Comparison of ENCODE assay signal across 13 mouse cellular contexts in the genomic region with DNA sequence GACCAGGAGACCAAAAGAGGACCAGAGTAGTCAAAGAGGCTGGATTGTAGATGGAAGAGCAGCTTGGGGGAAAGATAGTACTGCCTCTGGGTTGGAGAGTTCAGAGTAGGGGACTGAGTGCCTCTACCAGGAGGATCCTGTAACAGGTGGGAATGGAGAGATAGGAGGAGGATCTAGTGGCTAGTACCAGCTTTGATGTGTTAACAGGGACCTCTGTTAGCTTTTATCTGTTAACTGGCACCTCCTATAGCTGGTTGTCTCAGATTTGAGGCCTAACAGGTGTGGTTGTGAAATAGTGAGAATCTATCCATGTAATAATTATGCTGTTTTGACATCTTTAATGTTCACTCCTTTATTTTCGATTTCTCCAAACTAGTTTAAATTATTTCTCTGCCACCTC. TPM values are rescaled to one million over a fixed set of nuclear protein-coding genes. Genes with fewer than 3 reads are reported as not detected.
A peak's percentile ranks its signal among the peaks of the same experiment; 100 is the strongest.
DNase-seq lines count a peak whose midpoint lies in the region; ATAC-seq and TF ChIP-seq lines count a peak whose summit lies in the region.
"Had no signal": no experiment of that assay in that cellular context is flagged by ENCODE, and none has a peak within 500 bp of the region (broad histone marks: within the 10 kb centered on the region; RNA-seq: fewer than 3 reads in every experiment).

No protein-coding gene starts in this region.

- peak overlapping the region; percentile 94; the same call in 1 of the 2 replicates for H3K27ac ChIP-seq in heart, adult 2 months
- 0 out of 2 replicates have a peak overlapping the region, but pooled peaks have one; percentile 92 for H3K27ac ChIP-seq in kidney, embryonic 14.5 days (ENCODE audit: low read depth, low read length)
- peak overlapping the region; percentile 92; the same call in 1 of the 2 replicates for H3K27ac ChIP-seq in lung, embryonic 14.5 days (ENCODE audit: low read depth)

- no peaks in the 10 kb centered on the region for H3K9me3 ChIP-seq in kidney, embryonic 14.5 days (ENCODE audit: control insufficient read depth, low read length)
- H3K9me3 ChIP-seq in lung, embryonic 14.5 days (ENCODE audit: low read depth, low read length), result no peaks in the 10 kb centered on the region
- H3K9me3 ChIP-seq: hindbrain, embryonic 10.5 days had no signal

- H3K4me2 ChIP-seq in kidney, embryonic 14.5 days (replicated peaks; ENCODE audit: low read depth, low read length), result peak overlapping the region; percentile 63; the same call in 1 of the 2 replicates
- H3K4me2 ChIP-seq in lung, embryonic 14.5 days, result peak overlapping the region; percentile 79; the same call in 1 of the 2 replicates

- no peak overlapping the region for H3K9ac ChIP-seq in heart, adult 2 months (ENCODE audit: low read depth, low read length)
- no peak overlapping the region for H3K9ac ChIP-seq in kidney, embryonic 14.5 days (ENCODE audit: low read depth, low read length)
- H3K9ac ChIP-seq in lung, embryonic 14.5 days, result no peak overlapping the region

- no peak for TF ChIP-seq POLR2A in heart, adult 2 months (IDR thresholded peaks at IDR 0.05; ENCODE audit: insufficient read depth, low read depth, low read length)
- TF ChIP-seq POLR2A in lung, adult 2 months (IDR thresholded peaks at IDR 0.05; ENCODE audit: borderline replicate concordance, extremely low read depth, low read depth, low read length), result no peak

- H3K36me3 ChIP-seq in heart, adult 2 months (ENCODE audit: control insufficient read depth, insufficient read depth, low read length), result peaks cover 4% of the 10 kb centered on the region
- no peaks in the 10 kb centered on the region for H3K36me3 ChIP-seq in kidney, embryonic 14.5 days (ENCODE audit: control insufficient read depth, insufficient read depth, low read length)
- H3K36me3 ChIP-seq in lung, embryonic 14.5 days (ENCODE audit: insufficient read depth), result no peaks in the 10 kb centered on the region
- H3K36me3 ChIP-seq: hindbrain, embryonic 10.5 days had no signal

- H3K4me1 ChIP-seq in heart, adult 2 months (ENCODE audit: control insufficient read depth, insufficient read depth, low read length), result peaks cover 6% of the 10 kb centered on the region
- peaks cover 8% of the 10 kb centered on the region; the same call in 1 of the 2 replicates for H3K4me1 ChIP-seq in kidney, embryonic 14.5 days (ENCODE audit: control insufficient read depth, insufficient read depth, low read length)
- H3K4me1 ChIP-seq in lung, embryonic 14.5 days (ENCODE audit: insufficient read depth), result 0 out of 2 replicates have a peak, but pooled peaks cover 2% of the 10 kb centered on the region
- H3K4me1 ChIP-seq in lung, adult 2 months (ENCODE audit: control insufficient read depth, insufficient read depth, low read length), result peaks cover 9% of the 10 kb centered on the region

- no peak for TF ChIP-seq CTCF in heart, adult 2 months (IDR thresholded peaks at IDR 0.05)
- no peak for TF ChIP-seq CTCF in lung, embryonic 14.5 days (IDR thresholded peaks at IDR 0.05; ENCODE audit: low read depth)
- no peak for TF ChIP-seq CTCF in lung, adult 2 months (IDR thresholded peaks at IDR 0.05; ENCODE audit: insufficient read depth, low read length)

- peaks cover 2% of the 10 kb centered on the region; the same call in 1 of the 2 replicates for H3K79me2 ChIP-seq in heart, adult 2 months (replicated peaks; ENCODE audit: control insufficient read depth, insufficient read depth, low read length)

- no peak overlapping the region for H3K4me3 ChIP-seq in heart, adult 2 months
- no peak overlapping the region; the same call in 1 of the 2 replicates for H3K4me3 ChIP-seq in kidney, embryonic 14.5 days (ENCODE audit: low read length)
- no peak overlapping the region for H3K4me3 ChIP-seq in lung, embryonic 14.5 days (ENCODE audit: low read depth, low read length)
- no peak overlapping the region for H3K4me3 ChIP-seq in lung, adult 2 months (replicated peaks; ENCODE audit: extremely low read depth, low read depth, low read length)

- DNase-seq in heart, adult 2 months, result no peak
- no peak for DNase-seq in heart, postnatal 36 days
- no peak for DNase-seq in kidney, adult 9 months
- DNase-seq in lung, embryonic 14.5 days, result no peak
- DNase-seq in lung, adult 2 months, result no peak
- DNase-seq in thymus, postnatal 0 days (ENCODE audit: low spot score), result no peak
- DNase-seq: adrenal gland, postnatal 10 days; kidney, postnatal 4 days; right cerebral cortex, postnatal 14 days; thymus, adult 2 months had no signal

- no peak for ATAC-seq in kidney, embryonic 14.5 days (ENCODE audit: low FRiP score, low TSS enrichment)
- no peak for ATAC-seq in lung, embryonic 14.5 days (ENCODE audit: insufficient read depth)
- ATAC-seq in megakaryocyte progenitor cell, adult 5-6 weeks (replicated peaks; ENCODE audit: poor library complexity), result 0 out of 2 replicates have a peak, but pooled peaks have one; percentile 13

- H3K27me3 ChIP-seq in heart, adult 2 months (ENCODE audit: control insufficient read depth, insufficient read depth, low read length), result no peaks in the 10 kb centered on the region
- no peaks in the 10 kb centered on the region for H3K27me3 ChIP-seq in kidney, embryonic 14.5 days (ENCODE audit: control insufficient read depth, insufficient read depth, low read length)
- H3K27me3 ChIP-seq in lung, embryonic 14.5 days (ENCODE audit: insufficient read depth, low read length), result no peaks in the 10 kb centered on the region

- WGBS in heart, adult 2 months, result 72% methylated on average over 1 of the region's 1 CpGs
- 53% methylated on average over 1 of the region's 1 CpGs for WGBS in kidney, embryonic 14.5 days
- 70% methylated on average over 1 of the region's 1 CpGs for WGBS in lung, embryonic 14.5 days
- WGBS in lung, adult 2 months, result 80% methylated on average over 1 of the region's 1 CpGs

- intact Hi-C loops in heart, adult 2 months (cut with DNase I), result loop anchor here (2.0 to 10.0 kb wide), 4 partner anchors 115 to 477 kb away; partner anchors contain the start of gene Dgkh
- intact Hi-C loops in heart, postnatal 36 days (cut with DNase I), result loop anchor here (2.0 to 10.0 kb wide), 3 partner anchors 115 to 257 kb away; partner anchors contain the start of gene Dgkh

- TF ChIP-seq EP300 in heart, adult 2 months (IDR thresholded peaks at IDR 0.05; ENCODE audit: insufficient read depth, low read depth, low read length), result no peak

RNA-seq across cellular contexts. Expression of gene Vwa8, which starts 0.9 kb away (rescaled TPM):
- total RNA-seq in heart, adult 2 months (2021), result 100 to 1,000 TPM; 150 to 177 TPM
- 58.8 and 95.8 TPM in 2 replicates for polyA plus RNA-seq in heart, adult 2 months (2012; rRNA removed)
- total RNA-seq in heart, postnatal 36 days (2021), result 100 to 1,000 TPM; 173 to 197 TPM
- polyA plus RNA-seq in kidney, embryonic 14.5 days (2014; fragmentation: Nextera tagmentation; extraction: Ambion mirVana), result 9.3 and 15.5 TPM in 2 replicates
- polyA plus RNA-seq in lung, embryonic 14.5 days (2014; fragmentation: Nextera tagmentation; extraction: Ambion mirVana), result 12.5 and 13.9 TPM in 2 replicates
- polyA plus RNA-seq in lung, adult 2 months (2012; rRNA removed), result 11.0 and 16.3 TPM in 2 replicates
- 22.6 and 22.8 TPM in 2 replicates for total RNA-seq in megakaryocyte progenitor cell, adult 5-6 weeks (2015)
- total RNA-seq in megakaryocyte progenitor cell, adult 5-6 weeks (2017), result 21.8 and 26.6 TPM in 2 replicates
- polyA plus RNA-seq in thymus, postnatal 0 days (2015; fragmentation: Nextera tagmentation; extraction: Ambion mirVana), result 7.8 and 8.3 TPM in 2 replicates
